Mouse (Mus musculus) thymus, postnatal 10 days (tissue): ENCODE results near the gene Patj.

ENCODE experiments used
- DNase-seq, 2 experiments: peaks; one replicate each; pipeline ENCODE4 v3.0.0; 2021; ENCODE audit warnings: low spot score in 2 of 2

Patj gene

DNA sequence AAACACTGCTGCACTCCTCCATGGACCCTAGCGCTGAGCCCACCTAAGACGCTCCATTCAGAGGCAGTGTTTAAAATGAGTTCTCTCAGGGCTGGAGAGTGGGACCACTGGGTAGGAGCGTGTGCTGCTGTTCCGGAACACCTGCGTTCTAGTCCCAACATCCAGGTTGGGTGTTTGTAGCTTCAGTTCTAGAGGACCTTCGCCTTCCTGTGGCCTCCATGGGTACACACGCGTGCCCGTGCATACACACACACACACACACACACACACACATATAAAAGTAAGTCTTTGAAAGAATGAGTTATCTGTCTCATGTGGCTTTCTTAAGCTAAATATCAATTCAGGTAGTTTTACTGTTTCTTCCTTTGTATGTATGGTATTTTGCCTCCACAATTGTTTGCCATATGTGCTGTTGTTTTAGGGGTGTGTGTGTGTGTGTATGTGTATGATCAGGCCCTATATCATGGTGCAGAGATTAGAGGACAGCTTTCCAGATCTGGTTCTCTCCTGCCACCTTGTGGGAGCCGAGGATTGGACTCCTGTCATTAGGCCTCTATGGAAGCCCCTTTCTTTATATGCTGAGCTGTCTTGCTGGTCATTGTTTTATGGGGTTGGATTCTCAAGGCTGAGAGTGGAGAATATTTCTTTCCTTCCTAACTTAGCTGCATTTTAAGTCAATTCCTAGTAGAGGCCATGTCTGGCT lies 49.0 kb downstream of the Patj start:
- peak; percentile 27 to 69 for DNase-seq

DNA sequence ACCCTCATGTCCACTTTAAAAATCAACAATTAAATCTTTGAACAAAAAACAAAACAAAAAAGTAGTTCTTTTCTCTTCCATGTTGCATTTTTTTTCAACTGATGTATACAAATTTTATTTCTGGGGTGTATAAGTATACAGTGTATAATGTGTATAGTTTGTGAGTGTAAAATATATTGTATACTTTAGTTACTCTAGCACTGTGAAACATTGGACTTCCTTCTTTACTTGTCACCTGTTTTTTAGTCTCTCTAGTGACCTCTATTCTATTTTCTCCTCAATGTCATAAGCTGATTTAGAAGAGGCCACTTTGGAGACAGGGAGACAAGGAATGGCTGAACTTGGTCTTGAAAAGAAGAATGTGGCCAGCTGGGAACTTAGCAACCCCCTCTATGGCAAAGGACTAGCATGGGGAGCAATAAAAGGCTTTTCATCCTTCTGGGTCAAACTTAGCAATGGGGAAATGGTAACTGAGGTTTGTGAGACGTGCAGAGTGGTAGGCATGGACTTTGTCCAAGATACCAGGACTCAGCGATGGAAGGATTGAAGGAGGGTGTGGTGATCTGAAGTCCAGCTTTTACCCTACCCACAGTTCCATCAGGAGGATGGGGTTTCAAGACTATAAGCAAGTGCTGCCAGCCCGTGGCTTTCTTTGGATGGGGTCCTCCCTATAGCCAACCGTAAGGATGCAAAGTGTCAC lies 54.1 kb downstream of the Patj start:
- DNase-seq, result no peak

DNA sequence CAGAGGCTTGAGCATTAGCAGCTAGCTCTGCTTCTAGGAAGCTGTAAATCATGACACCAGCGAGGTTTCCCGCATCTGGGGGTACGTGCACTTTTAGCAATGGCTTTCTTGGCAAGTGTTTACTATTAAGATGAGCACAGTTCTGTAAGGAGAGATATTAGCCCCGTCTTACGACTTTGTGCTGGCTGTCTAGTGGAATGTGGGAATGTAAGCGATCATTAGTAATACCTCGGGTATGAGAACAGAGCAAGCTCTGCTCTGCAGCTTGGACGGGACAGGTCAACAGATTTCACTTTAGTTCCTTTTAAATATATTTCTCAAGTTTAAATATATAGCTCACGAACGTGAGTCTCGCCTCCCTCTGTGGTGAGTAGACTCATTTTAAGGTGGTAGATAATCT lies 54.7 kb downstream of the Patj start:
- DNase-seq, result no peak

DNA sequence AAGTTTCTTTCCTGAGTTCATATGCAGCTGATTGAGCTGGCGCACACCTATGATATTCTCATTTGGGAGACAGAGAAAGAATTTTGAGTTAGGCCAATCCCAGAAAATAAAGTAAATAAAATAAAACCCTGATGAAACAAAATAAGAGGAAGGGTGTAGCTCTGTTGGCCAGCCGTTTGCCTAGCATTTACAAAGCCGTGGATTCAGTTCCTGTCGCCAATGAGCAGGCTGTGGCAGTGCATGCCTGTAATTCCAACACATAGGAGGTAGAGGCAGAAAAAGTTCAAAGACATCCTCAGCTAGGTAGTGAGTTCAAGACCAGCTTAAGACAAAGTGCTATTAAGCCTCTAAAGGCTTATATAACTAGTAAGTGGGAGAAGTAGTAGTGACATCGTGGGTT lies 55.2 kb downstream of the Patj start:
- DNase-seq, result no peak

DNA sequence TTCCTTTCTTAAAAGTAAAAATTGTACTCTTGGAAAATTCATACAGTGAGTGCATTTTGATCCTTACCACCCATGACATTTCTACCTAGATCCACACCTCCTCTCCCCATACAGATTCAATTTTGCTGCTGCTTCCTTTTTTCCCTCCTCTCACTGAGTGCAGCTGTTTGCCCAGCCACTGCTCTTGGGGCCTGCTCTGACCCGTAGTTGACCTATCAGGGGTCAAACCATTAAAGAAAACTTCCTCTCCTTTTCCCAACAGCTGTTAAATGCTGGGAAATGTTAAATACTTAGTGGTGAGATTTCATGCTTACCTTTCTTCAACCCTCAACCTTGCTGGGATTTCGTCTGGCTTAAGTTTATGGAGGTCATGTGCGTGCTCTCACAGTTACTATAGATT lies 55.7 kb downstream of the Patj start:
- no peak for DNase-seq

DNA sequence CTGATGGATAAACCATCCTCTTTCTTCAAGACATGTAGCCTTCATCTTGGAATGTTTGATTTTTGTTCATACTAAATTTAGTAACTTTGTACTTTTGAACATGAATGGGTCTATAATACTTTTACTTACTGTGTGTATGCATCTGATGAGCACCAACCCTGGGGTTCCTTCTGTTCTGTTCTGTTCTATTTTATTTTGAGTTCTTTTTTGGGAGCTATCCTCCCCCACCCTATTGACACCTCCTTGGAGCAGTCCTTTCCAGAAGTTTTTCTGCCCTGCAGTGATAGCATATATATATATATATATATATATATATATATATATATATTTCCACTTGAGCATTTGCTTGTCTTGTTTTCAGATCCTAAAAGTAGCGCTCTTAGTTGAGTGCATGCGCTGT lies 57.1 kb downstream of the Patj start:
- no peak for DNase-seq

DNA sequence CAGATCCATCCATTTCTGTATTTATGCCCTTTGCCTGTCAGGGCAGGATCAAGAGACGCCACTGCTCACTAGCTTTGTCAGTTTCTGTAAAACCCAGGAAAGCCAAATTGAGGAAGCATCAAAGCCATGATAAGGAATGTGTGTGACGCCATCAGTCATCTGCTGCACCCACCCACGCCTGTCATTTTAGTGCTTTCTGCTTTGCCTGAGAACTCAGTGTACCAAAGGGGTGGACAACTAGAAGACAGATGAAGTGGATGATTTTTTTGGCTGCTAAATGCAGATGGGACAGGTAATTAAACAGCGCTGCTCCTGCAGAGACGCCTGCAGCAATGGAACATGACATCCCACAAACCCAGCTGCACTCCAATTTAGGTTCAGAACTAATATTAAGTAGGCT lies 57.6 kb downstream of the Patj start:
- DNase-seq, result no peak

DNA sequence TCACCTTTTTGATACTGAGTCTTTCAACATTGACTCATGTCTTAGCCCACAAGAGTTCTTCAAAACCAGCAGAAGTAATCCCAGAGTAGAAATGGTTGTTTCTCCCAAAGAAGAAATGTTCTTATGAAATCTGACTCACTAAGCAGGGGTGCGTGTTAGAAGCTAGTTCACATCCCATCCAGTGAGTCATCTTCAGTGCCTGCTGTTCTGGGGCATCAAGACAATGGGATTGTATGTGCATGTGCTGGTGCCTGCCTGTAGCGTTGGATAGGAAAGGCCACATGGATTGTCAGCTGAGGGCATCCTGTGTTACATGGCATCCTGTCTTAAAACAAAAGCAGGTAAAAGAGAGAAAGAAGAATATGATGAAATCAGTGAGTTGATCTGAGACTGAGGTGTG lies 59.8 kb downstream of the Patj start:
- DNase-seq, result no peak

DNA sequence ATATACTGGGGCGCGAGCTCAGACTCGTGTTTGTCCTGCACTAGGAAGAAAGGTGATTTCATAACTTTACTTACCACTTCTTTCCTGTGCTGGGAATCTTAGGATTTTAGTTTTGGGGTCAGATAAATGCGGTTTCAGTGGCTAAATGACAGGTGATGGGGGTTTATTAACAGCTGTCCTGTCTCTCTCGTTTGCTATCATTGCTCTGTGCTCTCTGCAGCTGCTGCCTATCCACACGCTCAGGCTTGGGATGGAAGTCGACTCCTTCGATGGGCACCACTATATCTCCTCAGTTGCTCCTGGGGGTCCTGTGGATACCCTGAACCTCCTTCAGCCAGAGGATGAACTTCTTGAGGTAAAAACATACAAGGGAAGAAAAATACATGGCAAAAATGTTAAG lies 60.3 kb downstream of the Patj start:
- DNase-seq, result no peak

DNA sequence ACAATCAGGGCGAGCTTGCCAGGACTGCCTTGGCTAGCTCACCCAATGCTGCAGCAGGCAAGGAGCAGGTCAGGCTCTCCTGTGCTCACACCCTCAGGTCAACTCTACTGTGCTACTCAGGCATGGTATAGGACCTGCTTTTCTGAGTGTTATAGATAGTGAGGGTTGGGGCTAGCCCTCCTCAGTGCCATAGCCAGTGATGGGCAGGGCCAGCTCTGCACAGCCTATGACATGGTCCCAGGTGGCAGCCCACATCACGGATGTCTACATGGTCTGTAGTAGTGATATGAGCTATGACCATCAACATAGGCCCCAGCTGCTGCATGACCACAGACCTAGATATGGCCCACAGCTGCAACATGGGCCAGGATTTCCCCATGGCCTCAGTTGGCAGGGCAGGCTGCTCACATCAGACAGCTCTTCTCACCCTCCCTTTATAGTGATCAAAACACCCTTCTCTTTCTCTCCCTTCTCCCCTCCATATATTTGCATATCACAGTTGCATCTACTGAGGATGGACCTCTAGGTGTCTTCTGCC lies 66.3 kb downstream of the Patj start:
- DNase-seq, result no peak

DNA sequence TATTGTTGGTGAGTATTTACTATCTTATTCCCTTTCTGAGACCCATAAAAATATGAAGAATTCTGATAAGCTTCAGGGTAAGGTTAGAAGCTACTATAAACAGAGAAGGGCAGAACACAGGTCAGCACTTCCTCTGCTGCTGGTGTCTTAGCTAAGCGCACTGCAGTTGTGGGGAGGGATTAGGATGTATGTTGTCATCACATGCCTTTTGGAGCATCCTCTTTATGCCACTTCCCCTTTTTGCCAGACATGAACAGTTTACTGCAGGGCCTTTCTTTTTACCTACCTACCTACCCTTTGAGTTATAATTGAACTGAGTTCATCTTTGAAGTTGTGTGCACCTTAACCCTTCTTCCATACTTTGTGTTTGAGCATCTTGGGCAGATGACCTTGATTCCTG lies 69.9 kb downstream of the Patj start:
- DNase-seq, result no peak

DNA sequence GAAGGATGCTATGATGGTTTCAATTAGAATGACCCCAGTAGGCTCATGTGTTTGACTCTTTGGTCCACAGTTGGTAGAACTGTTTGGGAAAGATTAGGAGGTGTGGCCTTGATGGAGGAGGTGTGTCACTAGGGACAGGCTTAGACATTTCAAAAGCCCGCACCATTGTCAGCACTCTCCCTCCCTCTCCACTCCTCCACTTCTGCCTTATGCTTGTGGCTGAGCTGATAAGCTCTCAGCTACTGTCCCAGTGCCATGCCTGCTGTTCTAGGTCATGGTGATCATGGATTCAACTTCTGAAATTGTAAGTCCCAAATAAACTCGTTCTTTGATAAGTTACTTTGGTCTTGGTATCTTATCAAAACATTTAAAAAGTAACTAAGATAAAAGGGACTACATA lies 70.3 kb downstream of the Patj start:
- DNase-seq, result no peak

DNA sequence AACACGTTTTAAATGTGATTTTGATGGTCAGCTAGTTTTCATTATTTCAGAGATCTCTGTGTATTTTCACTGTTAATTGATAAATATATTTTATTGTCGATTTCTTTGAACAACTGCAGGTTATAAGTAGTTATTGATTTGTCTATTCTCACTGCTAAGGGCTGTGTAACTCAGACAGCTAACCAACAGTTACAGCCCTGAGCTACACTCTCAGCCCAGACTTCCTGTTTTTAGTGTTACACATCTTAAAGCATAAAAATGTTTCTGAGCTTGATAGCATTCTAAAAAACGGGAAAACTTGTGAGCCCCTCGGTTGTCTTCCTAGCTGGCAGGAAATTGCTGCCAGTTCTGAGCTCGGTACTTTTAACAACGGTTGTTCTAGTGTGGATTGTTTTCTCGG lies 75.8 kb downstream of the Patj start:
- no peak for DNase-seq

DNA sequence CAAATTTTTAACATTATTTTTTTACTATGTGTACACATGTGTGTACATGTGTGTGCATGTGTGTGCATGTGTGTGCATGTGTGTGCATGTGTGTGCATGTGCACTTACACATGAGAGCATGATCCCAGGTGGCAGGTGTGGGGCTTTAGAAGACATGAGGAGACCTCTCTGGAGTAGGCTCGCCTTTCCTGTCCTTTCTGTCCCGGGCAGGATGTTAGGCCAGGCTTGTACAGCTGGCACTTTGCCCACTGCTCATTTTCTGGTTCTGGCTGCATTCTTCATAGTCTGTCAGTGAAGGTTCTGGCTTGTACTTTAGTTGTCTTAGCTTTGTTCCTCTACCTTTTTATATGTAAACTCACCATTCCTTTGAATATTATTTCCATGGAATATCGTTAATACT lies 77.9 kb downstream of the Patj start:
- DNase-seq, result no peak

DNA sequence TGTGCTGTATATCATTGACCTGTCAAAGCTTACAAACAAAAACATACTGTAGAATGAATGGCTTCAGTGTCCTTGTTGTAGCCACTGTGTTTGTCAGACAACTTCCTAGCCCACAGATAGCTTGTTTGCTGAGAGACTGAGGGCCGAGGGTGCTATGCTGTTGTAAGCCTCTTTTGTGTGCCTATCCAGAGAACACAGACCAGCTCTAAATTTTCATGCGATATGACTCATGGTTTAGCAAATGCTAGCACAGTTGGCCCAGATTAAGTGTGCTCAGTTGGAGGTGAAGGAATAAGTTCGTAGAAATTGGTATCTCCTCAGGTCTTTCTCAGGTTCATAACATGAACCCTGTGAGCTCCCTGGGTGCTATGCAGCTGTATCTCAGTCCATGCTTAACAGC lies 82.4 kb downstream of the Patj start:
- no peak for DNase-seq

DNA sequence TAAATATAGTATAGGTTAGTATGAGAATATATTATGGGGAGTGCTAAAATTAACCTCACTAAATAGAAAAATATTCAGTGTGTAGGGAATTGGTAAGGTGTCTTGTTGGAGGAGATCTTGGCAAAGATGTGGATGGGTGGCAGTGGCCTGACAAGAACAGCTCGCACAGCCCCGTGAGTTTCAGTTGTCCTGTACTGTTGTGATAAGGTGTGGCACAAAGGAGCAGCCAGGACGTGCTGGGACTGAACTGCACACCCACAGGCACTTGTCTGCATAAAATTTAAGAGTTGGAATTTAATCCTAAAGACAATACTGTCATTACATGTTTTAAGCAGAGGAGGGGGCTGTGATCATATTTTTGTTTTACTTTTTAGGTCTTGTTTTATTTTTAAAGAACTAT lies 90.9 kb downstream of the Patj start:
- no peak for DNase-seq

DNA sequence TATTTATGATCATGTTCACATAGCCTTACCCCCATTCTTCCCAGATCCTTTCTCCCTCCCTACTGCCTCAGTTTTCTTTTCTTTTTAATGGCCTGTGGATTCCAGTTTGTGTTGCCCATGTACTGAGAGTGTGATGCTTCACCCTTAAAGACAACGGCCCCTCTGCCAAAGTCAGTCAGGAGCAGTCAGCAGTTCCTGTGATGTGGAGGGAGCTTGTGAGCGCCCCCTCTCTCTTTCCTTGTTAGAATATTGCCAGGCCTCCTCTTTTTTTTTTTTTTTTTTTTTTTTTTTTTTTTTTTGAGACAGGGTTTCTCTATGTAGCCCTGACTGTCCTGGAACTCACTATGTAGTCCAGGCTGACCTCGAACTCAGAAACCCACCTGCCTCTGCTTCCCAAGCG lies 91.3 kb downstream of the Patj start:
- DNase-seq, result no peak

DNA sequence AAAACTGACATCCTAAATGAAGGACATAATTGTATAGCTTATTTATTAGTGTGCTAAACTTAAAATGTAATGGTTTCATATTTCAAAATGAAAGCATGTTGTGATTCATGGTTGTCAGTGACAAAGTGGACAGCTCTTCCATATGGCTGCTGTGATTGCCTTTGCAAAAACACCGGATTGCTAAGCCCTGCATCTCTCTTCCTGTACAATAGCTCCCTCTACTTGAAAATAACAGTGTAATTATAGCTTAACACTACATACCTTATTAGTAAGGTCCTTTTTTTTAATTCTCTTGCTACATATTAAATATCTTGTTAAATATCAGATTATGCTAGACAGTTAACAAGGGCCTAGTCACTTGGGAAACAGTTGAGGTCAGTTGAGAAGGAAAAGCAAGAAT lies 93.8 kb downstream of the Patj start:
- DNase-seq, result no peak

DNA sequence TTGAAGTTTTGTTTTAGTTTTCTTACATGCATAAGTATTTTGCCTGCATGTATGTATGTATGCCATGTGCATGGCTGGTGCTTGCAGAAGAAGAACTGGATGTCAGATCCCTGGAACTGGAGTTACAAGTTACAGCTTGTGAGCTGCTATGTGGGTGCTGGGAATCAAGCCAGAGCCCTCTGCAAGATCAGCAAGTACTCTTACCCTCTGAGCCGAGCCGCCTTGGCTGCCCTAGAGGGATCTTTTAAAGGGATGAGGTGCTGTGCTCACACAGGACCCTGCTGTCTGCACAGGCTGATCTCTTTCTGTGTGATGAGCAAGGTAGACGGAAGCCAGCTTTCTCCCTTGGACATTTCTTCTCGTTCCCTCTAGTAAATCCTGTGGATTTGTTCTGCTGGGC lies 102.8 kb downstream of the Patj start:
- no peak for DNase-seq

DNA sequence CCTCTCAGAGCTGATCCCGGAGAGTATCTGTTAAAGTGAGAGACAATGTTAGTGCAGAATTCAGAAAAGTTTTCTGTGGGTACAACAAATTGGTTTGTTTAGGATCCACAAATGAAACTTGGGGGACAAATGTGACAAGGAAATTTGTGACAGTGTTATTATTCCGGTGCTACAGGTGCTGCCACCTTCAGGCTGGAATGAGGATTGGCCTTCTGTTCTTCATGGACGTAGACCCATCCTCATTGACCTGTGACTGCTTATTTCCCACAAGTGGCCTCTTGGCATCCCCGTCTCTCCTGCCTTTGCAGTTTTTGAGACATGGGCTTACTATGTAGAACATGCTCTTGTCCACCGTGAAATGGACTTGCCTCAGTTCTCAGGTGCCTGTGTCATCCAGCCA lies 104.6 kb downstream of the Patj start:
- DNase-seq, result peak in 1 of 2 experiments; percentile 8

DNA sequence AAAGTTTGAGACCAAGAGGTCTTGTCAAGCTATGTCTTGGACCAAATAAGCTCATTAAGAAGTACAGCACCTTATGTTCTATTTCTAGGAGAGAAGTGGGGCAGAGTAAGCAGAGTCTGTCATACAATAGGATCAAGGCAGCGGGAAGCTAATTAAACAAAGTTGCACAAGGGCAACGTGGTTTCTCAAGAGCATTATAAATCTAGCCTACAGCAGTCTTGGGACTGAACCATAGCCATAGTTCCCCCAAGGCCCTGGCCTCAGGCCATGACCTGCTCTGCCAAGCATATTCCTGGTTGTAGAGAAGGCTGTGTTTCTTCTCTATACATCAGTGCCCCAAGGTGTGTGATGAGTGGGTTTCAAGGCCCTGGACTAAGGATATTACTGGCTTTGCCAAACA lies 105.3 kb downstream of the Patj start:
- DNase-seq, result no peak

DNA sequence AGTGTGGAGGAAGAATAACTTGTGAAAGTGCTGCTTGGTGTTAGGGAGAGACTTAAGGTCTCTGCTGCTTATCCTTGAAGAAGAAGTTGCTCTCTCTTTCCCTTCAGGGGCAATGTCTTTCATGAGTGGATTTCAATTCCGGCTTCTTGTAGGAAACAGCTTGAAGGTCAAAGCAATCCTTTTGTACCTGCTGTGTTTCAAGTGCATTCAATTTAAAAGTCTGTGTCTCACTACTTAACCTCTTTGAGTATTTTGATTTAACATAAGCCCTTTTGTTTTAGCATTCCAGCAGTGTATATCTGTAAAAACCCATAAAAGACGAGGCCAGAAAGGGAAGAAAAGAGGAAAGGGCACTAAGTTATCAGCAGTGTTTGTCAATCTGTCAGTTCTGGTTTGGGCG lies 109.2 kb downstream of the Patj start:
- no peak for DNase-seq

DNA sequence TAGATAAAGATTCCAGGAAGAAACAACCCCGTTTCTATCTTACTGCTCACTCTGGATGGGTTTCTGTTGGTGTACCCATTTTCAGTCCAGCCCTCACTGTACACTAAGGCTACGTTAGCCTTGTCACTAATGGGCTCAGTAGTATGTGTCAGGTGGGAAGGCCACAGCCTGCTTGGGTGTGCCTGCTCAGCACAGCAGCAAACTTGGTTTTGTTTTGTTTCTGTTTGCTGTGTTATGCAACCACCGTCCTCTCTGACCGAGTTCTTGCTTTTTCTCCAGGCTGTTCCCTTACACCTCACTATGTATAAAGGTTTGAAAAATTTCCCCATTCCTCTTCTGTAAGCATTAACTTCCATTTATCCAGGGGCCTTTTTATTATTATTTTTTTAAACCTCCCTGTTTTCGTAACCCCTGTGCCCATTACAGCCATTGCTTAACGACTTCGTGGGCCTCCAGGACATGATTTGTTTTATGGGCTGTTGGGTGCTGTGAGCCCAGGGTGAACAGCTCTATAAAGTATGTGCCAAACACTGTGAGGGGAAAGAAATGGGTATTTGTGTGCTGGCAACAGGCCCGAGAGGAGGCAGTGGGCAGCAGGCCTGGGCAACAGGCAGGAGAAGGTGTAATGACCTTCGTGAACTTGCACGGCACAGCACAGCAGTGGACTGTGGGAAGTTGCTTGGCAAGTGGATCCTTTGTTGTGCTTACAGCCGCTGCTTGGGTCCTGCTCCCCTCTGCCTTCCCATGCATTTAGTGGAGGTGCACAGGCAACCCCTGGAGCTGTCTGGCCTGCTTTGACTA lies 113.1 kb downstream of the Patj start:
- no peak for DNase-seq
